Mouse (Mus musculus) stomach, postnatal 0 days (tissue): Measurements from ENCODE around the gene Sptlc2.

Experiments
- CTCF ChIP-seq: IDR thresholded peaks from 2 replicates; pipeline ENCODE4 v1.5.1; 2016; ENCODE audit warnings: antibody characterized with exemption, low read depth, mild to moderate bottlenecking, moderate library complexity
- EP300 ChIP-seq: optimal IDR thresholded peaks from 2 replicates; pipeline ENCODE3; 2016; ENCODE audit warnings: antibody characterized with exemption

DNA sequence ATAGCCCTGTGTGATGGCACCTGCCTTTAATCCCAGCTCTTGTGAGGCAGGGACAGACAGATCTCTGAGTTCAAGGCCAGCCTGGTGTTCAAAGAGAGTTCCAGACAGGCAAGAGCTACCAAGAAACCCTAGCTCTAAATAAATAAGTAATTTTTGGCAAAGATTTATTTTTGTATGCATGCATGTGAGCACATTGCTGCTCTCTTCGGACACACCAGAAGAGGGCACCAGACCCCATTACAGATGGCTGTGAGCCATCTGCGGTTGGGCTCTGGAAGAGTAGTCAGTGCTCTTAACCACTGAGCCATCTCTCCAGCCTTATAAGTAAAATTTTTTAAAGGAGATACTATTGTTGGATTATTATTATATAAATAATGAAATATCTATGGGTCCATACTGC lies 40.6 kb downstream of the Sptlc2 start:
- TF ChIP-seq CTCF = peak; percentile 55
- TF ChIP-seq EP300 = no peak
